Mouse (Mus musculus): ENCODE results near the gene Tsga10ip.
"Not testable (repeated sequence)": the region's sequence is repeated elsewhere in the genome, so short reads cannot be mapped to it uniquely, and the experiment has no call there.

Gene Tsga10ip

GRCm38 (mm10) chr19:5388011-5388441 lies 14.3 kb downstream of the Tsga10ip start:
- peak; percentile 61 for DNase-seq

GRCm38 (mm10) chr19:5384715-5385114 lies 17.6 kb downstream of the Tsga10ip start:
- no peak for DNase-seq

GRCm38 (mm10) chr19:5383326-5383725 lies 19.0 kb downstream of the Tsga10ip start:
- DNase-seq = no peak

GRCm38 (mm10) chr19:5377446-5377845 lies 24.9 kb downstream of the Tsga10ip start:
- no peak for DNase-seq

- no peak for DNase-seq
Measured at GRCm38 (mm10) chr19:5374748-5375147, 27.6 kb downstream of the Tsga10ip start.

- no peak for DNase-seq
Measured at GRCm38 (mm10) chr19:5374177-5374576, 28.1 kb downstream of the Tsga10ip start.

- no peak for DNase-seq
Measured at GRCm38 (mm10) chr19:5372724-5373123, 29.6 kb downstream of the Tsga10ip start.

GRCm38 (mm10) chr19:5370932-5371331 lies 31.4 kb downstream of the Tsga10ip start:
- DNase-seq = no peak

- DNase-seq = no peak
Measured at GRCm38 (mm10) chr19:5367455-5367854, 34.9 kb downstream of the Tsga10ip start.

- DNase-seq = no peak
Measured at GRCm38 (mm10) chr19:5367053-5367359, 35.3 kb downstream of the Tsga10ip start, which contains the start of gene Banf1. Banf1 (minus strand) TSS chr19:5367168.

GRCm38 (mm10) chr19:5366175-5367052 lies 35.9 kb downstream of the Tsga10ip start, which contains the start of gene Eif1ad:
Eif1ad (plus strand) TSS chr19:5366741.
- DNase-seq = peak; percentile 97

- DNase-seq = no peak
Measured at GRCm38 (mm10) chr19:5365751-5366150, 36.6 kb downstream of the Tsga10ip start.

- DNase-seq = no peak
Measured at GRCm38 (mm10) chr19:5364124-5364523, 38.2 kb downstream of the Tsga10ip start.

- DNase-seq = no peak
Measured at GRCm38 (mm10) chr19:5362186-5362585, 40.1 kb downstream of the Tsga10ip start.

- DNase-seq = no peak
Measured at GRCm38 (mm10) chr19:5356080-5356479, 46.2 kb downstream of the Tsga10ip start.

GRCm38 (mm10) chr19:5353609-5354008 lies 48.7 kb downstream of the Tsga10ip start:
- no peak for DNase-seq

GRCm38 (mm10) chr19:5349502-5349873 lies 52.8 kb downstream of the Tsga10ip start, which contains the start of gene Cst6:
Cst6 (minus strand) TSS chr19:5349574.
- not testable (repeated sequence) for DNase-seq

- peak; percentile 41 for DNase-seq
Measured at GRCm38 (mm10) chr19:5348526-5349501, 53.5 kb downstream of the Tsga10ip start.

- DNase-seq = no peak
Measured at GRCm38 (mm10) chr19:5348064-5348463, 54.3 kb downstream of the Tsga10ip start.

GRCm38 (mm10) chr19:5345297-5346131 lies 56.8 kb downstream of the Tsga10ip start:
- peak; percentile 29 for DNase-seq

GRCm38 (mm10) chr19:5341360-5341759 lies 61.0 kb downstream of the Tsga10ip start:
- DNase-seq = no peak
